Mouse (Mus musculus) midbrain, embryonic 14.5 days (tissue): ENCODE results near the gene Magi2. TPM values are rescaled to one million over a fixed set of nuclear protein-coding genes. Genes with fewer than 3 reads are reported as not detected.

Experiments
- ATAC-seq: fragments of 200-750 bp; cut with Nextera tagmentation; 2 replicates; pipeline ENCODE4 v1.8.0; 2017; ENCODE audit warnings: moderate number of reproducible peaks, moderate library complexity; ENCODE audit not compliant: low FRiP score, low TSS enrichment
- DNase-seq: peaks from one replicate; pipeline ENCODE4 v3.0.0-alpha.2; 2015
- H3K27ac ChIP-seq: fragments of 300-500 bp; sonication (generic); replicated peaks from 2 replicates; pipeline ENCODE4 v1.5.1; 2014; ENCODE audit warnings: mild to moderate bottlenecking, low read depth, low read length, moderate library complexity
- H3K27me3 ChIP-seq: fragments of 300-500 bp; sonication (generic); 2 replicates; pipeline ENCODE4 v1.6.1; 2014; ENCODE audit warnings: low read length, control low read depth, mixed read lengths; ENCODE audit not compliant: control insufficient read depth, insufficient read depth
- H3K36me3 ChIP-seq: fragments of 300-500 bp; sonication (generic); 2 replicates; pipeline ENCODE4 v1.6.1; 2014; ENCODE audit warnings: low read length, control low read depth; ENCODE audit not compliant: control insufficient read depth, insufficient read depth
- H3K4me1 ChIP-seq: fragments of 300-500 bp; sonication (generic); 2 replicates; pipeline ENCODE4 v1.6.1; 2014; ENCODE audit warnings: mild to moderate bottlenecking, antibody characterized with exemption, low read length, control low read depth; ENCODE audit not compliant: control insufficient read depth, insufficient read depth
- H3K4me2 ChIP-seq: fragments of 300-500 bp; sonication (generic); 2 replicates; pipeline ENCODE4 v1.6.1; 2014; ENCODE audit warnings: mild to moderate bottlenecking, low read length, moderate library complexity
- H3K4me3 ChIP-seq: fragments of 300-500 bp; sonication (generic); replicated peaks from 2 replicates; pipeline ENCODE4 v1.5.1; 2014; ENCODE audit warnings: low read depth, low read length
- H3K9ac ChIP-seq: fragments of 300-500 bp; sonication (generic); replicated peaks from 2 replicates; pipeline ENCODE4 v1.6.1; 2014; ENCODE audit warnings: mild to moderate bottlenecking, low read length, moderate library complexity
- H3K9me3 ChIP-seq: fragments of 300-500 bp; sonication (generic); 2 replicates; pipeline ENCODE4 v1.6.1; 2016; ENCODE audit warnings: low read length, control low read depth, mixed read lengths; ENCODE audit not compliant: control insufficient read depth
- WGBS: fragments of 180-500 bp; shearing (Covaris S2); extraction: QIAGEN DNeasy Blood & Tissue Kit; methylation state at CpG from one replicate; pipeline ENCODE4 v1.1.7; 2014; 5-methylcytosine and 5-hydroxymethylcytosine counted together
- polyA plus RNA-seq: library from polyadenylated mRNA; unstranded; fragments of >200 nt; fragmentation: Nextera tagmentation; extraction: Ambion mirVana; gene quantifications from 2 replicates; pipeline ENCODE4 v1.2.1, GENCODE M21; 2014

The Magi2 gene
- polyA plus RNA-seq, 1 experiment from 2014 or later, result 22.3 TPM

GRCm38 (mm10) chr5:20682208-20682607 lies 1455.4 kb downstream of the Magi2 start:
- Histone ChIP-seq H3K4me1 (no peaks in the 10 kb centered on the region), H3K9ac (no peak overlapping the region), H3K4me2 (no peak overlapping the region), H3K27ac (no peak overlapping the region), H3K36me3 (no peaks in the 10 kb centered on the region), H3K4me3 (no peak overlapping the region), H3K27me3 (no peaks in the 10 kb centered on the region), H3K9me3 (no peaks in the 10 kb centered on the region)
- ATAC-seq (no peak), DNase-seq (no peak)
- 49% methylated on average over 7 of the region's 7 CpGs for WGBS

- no peak overlapping the region for H3K9ac ChIP-seq
- H3K36me3 ChIP-seq, result no peaks in the 10 kb centered on the region
- H3K9me3 ChIP-seq, result no peaks in the 10 kb centered on the region
- H3K27ac ChIP-seq, result no peak overlapping the region
- H3K27me3 ChIP-seq, result no peaks in the 10 kb centered on the region
- WGBS, result 84% methylated on average over 6 of the region's 6 CpGs
- no peak overlapping the region for H3K4me3 ChIP-seq
- no peak for ATAC-seq
- no peaks in the 10 kb centered on the region for H3K4me1 ChIP-seq
- DNase-seq, result no peak
- no peak overlapping the region for H3K4me2 ChIP-seq
Observed at GRCm38 (mm10) chr5:20684112-20684511, 1457.3 kb downstream of the Magi2 start.

GRCm38 (mm10) chr5:20692230-20692629 lies 1465.4 kb downstream of the Magi2 start:
- Histone ChIP-seq H3K4me3 (no peak overlapping the region), H3K9ac (no peak overlapping the region), H3K36me3 (0 out of 2 replicates have a peak, but pooled peaks cover 2% of the 10 kb centered on the region), H3K9me3 (no peaks in the 10 kb centered on the region; the same call in 1 of the 2 replicates), H3K27me3 (no peaks in the 10 kb centered on the region), H3K4me1 (no peaks in the 10 kb centered on the region), H3K4me2 (no peak overlapping the region), H3K27ac (no peak overlapping the region)
- DNase-seq (no peak), ATAC-seq (no peak)
- 95% methylated on average over 3 of the region's 3 CpGs for WGBS

- DNase-seq, result no peak
- Histone ChIP-seq H3K4me1 (peaks cover 8% of the 10 kb centered on the region; the same call in 1 of the 2 replicates), H3K9ac (no peak overlapping the region), H3K4me2 (no peak overlapping the region), H3K36me3 (no peaks in the 10 kb centered on the region), H3K27me3 (no peaks in the 10 kb centered on the region), H3K4me3 (no peak overlapping the region), H3K9me3 (no peaks in the 10 kb centered on the region), H3K27ac (no peak overlapping the region)
- no peak for ATAC-seq
- WGBS, result 92% methylated on average over 5 of the region's 5 CpGs
Observed at GRCm38 (mm10) chr5:20699116-20699515, 1472.3 kb downstream of the Magi2 start.

GRCm38 (mm10) chr5:20701483-20702421 lies 1474.9 kb downstream of the Magi2 start:
- peak; percentile 94 for ATAC-seq
- peak; percentile 93 for DNase-seq
- Histone ChIP-seq H3K36me3 (no peaks in the 10 kb centered on the region), H3K27ac (peak overlapping the region; percentile 97), H3K9me3 (no peaks in the 10 kb centered on the region), H3K4me2 (peak overlapping the region; percentile 82), H3K4me3 (peak overlapping the region; percentile 59), H3K4me1 (peaks cover 8% of the 10 kb centered on the region; the same call in 1 of the 2 replicates), H3K9ac (peak overlapping the region; percentile 82), H3K27me3 (no peaks in the 10 kb centered on the region)
- under 1% methylated on average over 57 of the region's 57 CpGs for WGBS

- Histone ChIP-seq H3K36me3 (0 out of 2 replicates have a peak, but pooled peaks cover 2% of the 10 kb centered on the region), H3K27me3 (no peaks in the 10 kb centered on the region), H3K4me3 (peak overlapping the region; percentile 59), H3K9me3 (no peaks in the 10 kb centered on the region), H3K4me1 (peaks cover 8% of the 10 kb centered on the region; the same call in 1 of the 2 replicates), H3K27ac (peak overlapping the region; percentile 97), H3K9ac (peak overlapping the region; percentile 82), H3K4me2 (peak overlapping the region; percentile 82)
- ATAC-seq (peak; percentile 52), DNase-seq (peak; percentile 75)
- under 1% methylated on average over 57 of the region's 57 CpGs for WGBS
Observed at GRCm38 (mm10) chr5:20702480-20703303, 1475.9 kb downstream of the Magi2 start.

- 0 out of 2 replicates have a peak, but pooled peaks cover 2% of the 10 kb centered on the region for H3K36me3 ChIP-seq
- no peaks in the 10 kb centered on the region for H3K27me3 ChIP-seq
- no peak for ATAC-seq
- H3K27ac ChIP-seq, result no peak overlapping the region
- H3K4me3 ChIP-seq, result peak overlapping the region; percentile 59; the same call in 1 of the 2 replicates
- peak overlapping the region; percentile 82 for H3K4me2 ChIP-seq
- peaks cover 8% of the 10 kb centered on the region; the same call in 1 of the 2 replicates for H3K4me1 ChIP-seq
- 44% methylated on average over 5 of the region's 5 CpGs for WGBS
- H3K9ac ChIP-seq, result 0 out of 2 replicates have a peak overlapping the region, but pooled peaks have one; percentile 13
- no peaks in the 10 kb centered on the region for H3K9me3 ChIP-seq
- no peak for DNase-seq
Observed at GRCm38 (mm10) chr5:20703304-20703700, 1476.5 kb downstream of the Magi2 start.

GRCm38 (mm10) chr5:20703971-20704575 lies 1477.2 kb downstream of the Magi2 start:
- no peak for DNase-seq
- 78% methylated on average over 13 of the region's 13 CpGs for WGBS
- Histone ChIP-seq H3K4me2 (no peak overlapping the region), H3K9me3 (no peaks in the 10 kb centered on the region), H3K36me3 (0 out of 2 replicates have a peak, but pooled peaks cover 2% of the 10 kb centered on the region), H3K4me1 (peaks cover 8% of the 10 kb centered on the region; the same call in 1 of the 2 replicates), H3K27ac (no peak overlapping the region), H3K27me3 (no peaks in the 10 kb centered on the region), H3K9ac (no peak overlapping the region), H3K4me3 (no peak overlapping the region)
- no peak for ATAC-seq
